Comparison of ENCODE assay signal across 8 mouse cellular contexts in genomic region chr7:118113541-118114297, GRCm38 (mm10). TPM values are rescaled to one million over a fixed set of nuclear protein-coding genes. Genes with fewer than 3 reads are reported as not detected.
DNase-seq lines count a peak whose midpoint lies in the region; ATAC-seq and TF ChIP-seq lines count a peak whose summit lies in the region.
"Had no signal": no experiment of that assay in that cellular context is flagged by ENCODE, and none has a peak within 500 bp of the region (broad histone marks: within the 10 kb centered on the region; RNA-seq: fewer than 3 reads in every experiment).

No protein-coding gene starts in this region.

- intact Hi-C loops in left cerebral cortex, postnatal 10 days (cut with DNase I): no loop called here

- no peak overlapping the region for H3K4me3 ChIP-seq in lung, postnatal 0 days (ENCODE audit: low read depth, low read length)
- no peak overlapping the region for H3K4me3 ChIP-seq in lung, adult 2 months (replicated peaks; ENCODE audit: extremely low read depth, low read depth, low read length)
- H3K4me3 ChIP-seq in forebrain, embryonic 14.5 days (ENCODE audit: low read depth, low read length): peak overlapping the region; percentile 97; the same call in 1 of the 2 replicates
- H3K4me3 ChIP-seq in liver, embryonic 12.5 days: peak overlapping the region; percentile 99
- H3K4me3 ChIP-seq in stomach, embryonic 16.5 days (replicated peaks; ENCODE audit: low read length): peak overlapping the region; percentile 76

- TF ChIP-seq POLR2A in lung, adult 2 months (IDR thresholded peaks at IDR 0.05; ENCODE audit: borderline replicate concordance, extremely low read depth, low read depth, low read length): no peak

- 47% methylated on average over 5 of the region's 5 CpGs for WGBS in lung, postnatal 0 days
- WGBS in lung, adult 2 months: 50% methylated on average over 5 of the region's 5 CpGs
- 77% methylated on average over 5 of the region's 5 CpGs for WGBS in forebrain, embryonic 14.5 days
- WGBS in liver, embryonic 12.5 days (ENCODE audit: insufficient replicate concordance): 40% methylated on average over 5 of the region's 5 CpGs
- WGBS in stomach, embryonic 16.5 days: 58% methylated on average over 5 of the region's 5 CpGs

- peak overlapping the region; percentile 65; the same call in 1 of the 2 replicates for H3K4me2 ChIP-seq in lung, postnatal 0 days (replicated peaks; ENCODE audit: low read depth, low read length)
- peak overlapping the region; percentile 96 for H3K4me2 ChIP-seq in forebrain, embryonic 14.5 days (ENCODE audit: low read length)
- H3K4me2 ChIP-seq in liver, embryonic 12.5 days: peak overlapping the region; percentile 87
- H3K4me2 ChIP-seq in stomach, embryonic 16.5 days (ENCODE audit: low read depth, low read length): peak overlapping the region; percentile 91

- H3K4me1 ChIP-seq in lung, postnatal 0 days (ENCODE audit: insufficient read depth, low read depth, low read length): peaks cover 14% of the 10 kb centered on the region; the same call in 1 of the 2 replicates
- peaks cover 29% of the 10 kb centered on the region for H3K4me1 ChIP-seq in lung, adult 2 months (ENCODE audit: control insufficient read depth, insufficient read depth, low read length)
- peaks cover 30% of the 10 kb centered on the region for H3K4me1 ChIP-seq in forebrain, embryonic 14.5 days (ENCODE audit: control insufficient read depth, insufficient read depth, low read length)
- peaks cover 79% of the 10 kb centered on the region for H3K4me1 ChIP-seq in liver, embryonic 12.5 days
- H3K4me1 ChIP-seq in stomach, embryonic 16.5 days (ENCODE audit: control insufficient read depth, insufficient read depth, low read length): peaks cover 42% of the 10 kb centered on the region

- H3K27me3 ChIP-seq in lung, postnatal 0 days (replicated peaks; ENCODE audit: insufficient read depth, low read length): no peaks in the 10 kb centered on the region
- H3K27me3 ChIP-seq in forebrain, embryonic 14.5 days (replicated peaks; ENCODE audit: control insufficient read depth, insufficient read depth, low read length): no peaks in the 10 kb centered on the region
- no peaks in the 10 kb centered on the region for H3K27me3 ChIP-seq in liver, embryonic 12.5 days (replicated peaks)
- no peaks in the 10 kb centered on the region for H3K27me3 ChIP-seq in stomach, embryonic 16.5 days (ENCODE audit: control insufficient read depth, insufficient read depth, low read length)

- no peak for TF ChIP-seq CTCF in lung, postnatal 0 days (IDR thresholded peaks at IDR 0.05)
- TF ChIP-seq CTCF in lung, adult 2 months (IDR thresholded peaks at IDR 0.05; ENCODE audit: insufficient read depth, low read length): no peak

- TF ChIP-seq EP300 in lung, postnatal 0 days (IDR thresholded peaks at IDR 0.05): no peak

- H3K9ac ChIP-seq in lung, postnatal 0 days (replicated peaks; ENCODE audit: low read depth): 0 out of 2 replicates have a peak overlapping the region, but pooled peaks have one; percentile 94
- H3K9ac ChIP-seq in forebrain, embryonic 14.5 days (ENCODE audit: low read length): peak overlapping the region; percentile 98; the same call in 1 of the 2 replicates
- H3K9ac ChIP-seq in liver, embryonic 12.5 days: peak overlapping the region; percentile 98
- H3K9ac ChIP-seq in stomach, embryonic 16.5 days (ENCODE audit: low read length): peak overlapping the region; percentile 87; the same call in 1 of the 2 replicates

- H3K9me3 ChIP-seq in lung, postnatal 0 days (ENCODE audit: low read length): no peaks in the 10 kb centered on the region
- H3K9me3 ChIP-seq in forebrain, embryonic 14.5 days (replicated peaks; ENCODE audit: control insufficient read depth, low read length): no peaks in the 10 kb centered on the region
- no peaks in the 10 kb centered on the region for H3K9me3 ChIP-seq in liver, embryonic 12.5 days (replicated peaks)
- no peaks in the 10 kb centered on the region for H3K9me3 ChIP-seq in stomach, embryonic 16.5 days (replicated peaks; ENCODE audit: control insufficient read depth, low read length)

- no peak for DNase-seq in lung, postnatal 0 days (ENCODE audit: low spot score)
- no peak for DNase-seq in lung, adult 2 months
- no peak for DNase-seq in forebrain, embryonic 14.5 days (ENCODE audit: low spot score)
- DNase-seq in frontal cortex, postnatal 25 days (ENCODE audit: low spot score in 2 of 2): no peak
- DNase-seq in left cerebral cortex, postnatal 10 days (ENCODE audit: extremely low spot score in 1 of 2, low spot score in 2 of 2): no peak
- DNase-seq: adrenal gland, postnatal 10 days had no signal

- no peak for ATAC-seq in lung, postnatal 0 days
- no peak for ATAC-seq in forebrain, embryonic 14.5 days
- ATAC-seq in liver, embryonic 12.5 days: no peak
- no peak for ATAC-seq in stomach, embryonic 16.5 days (ENCODE audit: insufficient read depth, low FRiP score)

- no peak overlapping the region for H3K27ac ChIP-seq in lung, postnatal 0 days (ENCODE audit: low read length)
- no peak overlapping the region for H3K27ac ChIP-seq in forebrain, embryonic 14.5 days (ENCODE audit: low read depth, low read length)
- peak overlapping the region; percentile 46; the same call in 1 of the 2 replicates for H3K27ac ChIP-seq in liver, embryonic 12.5 days
- no peak overlapping the region for H3K27ac ChIP-seq in stomach, embryonic 16.5 days (ENCODE audit: low read length)

- peaks cover 31% of the 10 kb centered on the region; the same call in 1 of the 2 replicates for H3K36me3 ChIP-seq in lung, postnatal 0 days (ENCODE audit: insufficient read depth, low read length)
- peaks cover 68% of the 10 kb centered on the region for H3K36me3 ChIP-seq in forebrain, embryonic 14.5 days (ENCODE audit: control insufficient read depth, insufficient read depth, low read length)
- H3K36me3 ChIP-seq in liver, embryonic 12.5 days: peaks cover 75% of the 10 kb centered on the region
- peaks cover 35% of the 10 kb centered on the region for H3K36me3 ChIP-seq in stomach, embryonic 16.5 days (ENCODE audit: control insufficient read depth, insufficient read depth, low read length)

RNA-seq across cellular contexts. Expression of gene Rps15a, which starts 2.3 kb away (rescaled TPM):
- polyA plus RNA-seq in lung, postnatal 0 days (2015; fragmentation: Nextera tagmentation; extraction: Ambion mirVana): 556 and 600 TPM in 2 replicates
- polyA plus RNA-seq in lung, adult 2 months (2012; rRNA removed): 435 and 792 TPM in 2 replicates
- polyA plus RNA-seq in forebrain, embryonic 14.5 days (2014; fragmentation: Nextera tagmentation; extraction: Ambion mirVana): 520 and 717 TPM in 2 replicates
- polyA plus RNA-seq in liver, embryonic 12.5 days (2016; fragmentation: Nextera tagmentation; extraction: Ambion mirVana): 565 and 598 TPM in 2 replicates
- polyA plus RNA-seq in stomach, embryonic 16.5 days (2015; fragmentation: Nextera tagmentation; extraction: Ambion mirVana): 598 and 707 TPM in 2 replicates
- total RNA-seq in left cerebral cortex, postnatal 10 days (2021): 100 to 1,000 TPM; 516 to 536 TPM

RNA-seq across cellular contexts. Expression of gene Arl6ip1, which starts 15.7 kb away (rescaled TPM):
- polyA plus RNA-seq in lung, postnatal 0 days (2015; fragmentation: Nextera tagmentation; extraction: Ambion mirVana): 550 and 573 TPM in 2 replicates
- 58.1 and 110 TPM in 2 replicates for polyA plus RNA-seq in lung, adult 2 months (2012; rRNA removed)
- polyA plus RNA-seq in forebrain, embryonic 14.5 days (2014; fragmentation: Nextera tagmentation; extraction: Ambion mirVana): 440 and 445 TPM in 2 replicates
- polyA plus RNA-seq in liver, embryonic 12.5 days (2016; fragmentation: Nextera tagmentation; extraction: Ambion mirVana): 254 and 292 TPM in 2 replicates
- 340 and 363 TPM in 2 replicates for polyA plus RNA-seq in stomach, embryonic 16.5 days (2015; fragmentation: Nextera tagmentation; extraction: Ambion mirVana)
- 100 to 1,000 TPM; 215 to 223 TPM for total RNA-seq in left cerebral cortex, postnatal 10 days (2021)

Comparison
In these comparisons a context has a peak if more than half of its experiments do, and no peak if none do; other contexts are left out.
1. H3K4me3 ChIP-seq: peak in forebrain, embryonic 14.5 days (single experiment), liver, embryonic 12.5 days (single experiment) and stomach, embryonic 16.5 days (single experiment); none in lung, postnatal 0 days (single experiment) and lung, adult 2 months (single experiment).
2. Peak in every context shown above with its lines, with median percentiles within 50 percentile points of each other: H3K4me2 ChIP-seq and H3K9ac ChIP-seq.